Mouse (Mus musculus) stomach, embryonic 14.5 days (tissue): ENCODE measurements around the gene C8g. TPM values are rescaled to one million over a fixed set of nuclear protein-coding genes. Genes with fewer than 3 reads are reported as not detected.

ENCODE experiments used
- ATAC-seq: fragments of 200-750 bp; cut with Nextera tagmentation; 2 replicates; pipeline ENCODE4 v1.8.0; 2017; ENCODE audit warnings: low read depth, moderate TSS enrichment; ENCODE audit not compliant: insufficient number of reproducible peaks, insufficient read depth, low FRiP score
- H3K27ac ChIP-seq: fragments of 300-500 bp; sonication (generic); 2 replicates; pipeline ENCODE4 v1.5.1; 2014; ENCODE audit warnings: mild to moderate bottlenecking, low read length, moderate library complexity, mixed read lengths
- H3K27me3 ChIP-seq: fragments of 300-500 bp; sonication (generic); 2 replicates; pipeline ENCODE4 v1.6.1; 2014; ENCODE audit warnings: low read length, control low read depth, mixed read lengths; ENCODE audit not compliant: control insufficient read depth, insufficient read depth
- H3K36me3 ChIP-seq: fragments of 300-500 bp; sonication (generic); 2 replicates; pipeline ENCODE4 v1.6.1; 2014; ENCODE audit warnings: mild to moderate bottlenecking, control low read depth, low read length, moderate library complexity, mixed read lengths; ENCODE audit not compliant: control insufficient read depth, insufficient read depth
- H3K4me1 ChIP-seq: fragments of 300-500 bp; sonication (generic); 2 replicates; pipeline ENCODE4 v1.6.1; 2014; ENCODE audit warnings: low read length, control low read depth, mixed read lengths; ENCODE audit not compliant: control insufficient read depth, insufficient read depth
- H3K4me2 ChIP-seq: fragments of 300-500 bp; sonication (generic); replicated peaks from 2 replicates; pipeline ENCODE4 v1.6.1; 2014; ENCODE audit warnings: low read depth, low read length, control low read depth
- H3K4me3 ChIP-seq: fragments of 300-500 bp; sonication (generic); 2 replicates; pipeline ENCODE4 v1.5.1; 2014; ENCODE audit warnings: low read depth, low read length, control low read depth
- H3K9ac ChIP-seq: fragments of 300-500 bp; sonication (generic); replicated peaks from 2 replicates; pipeline ENCODE4 v1.6.1; 2014; ENCODE audit warnings: low read depth, mild to moderate bottlenecking, control low read depth, low read length, moderate library complexity, mixed read lengths
- H3K9me3 ChIP-seq: fragments of 300-500 bp; sonication (generic); 2 replicates; pipeline ENCODE4 v1.6.1; 2016; ENCODE audit warnings: low read depth, low read length, control low read depth; ENCODE audit not compliant: control insufficient read depth
- WGBS: fragments of 180-500 bp; shearing (Covaris S2); extraction: QIAGEN DNeasy Blood & Tissue Kit; methylation state at CpG from one replicate; pipeline ENCODE4 v1.1.7; 2014; 5-methylcytosine and 5-hydroxymethylcytosine counted together
- polyA plus RNA-seq: library from polyadenylated mRNA; unstranded; fragments of >200 nt; fragmentation: Nextera tagmentation; extraction: Ambion mirVana; gene quantifications from 2 replicates; pipeline ENCODE4 v1.2.1, GENCODE M21; 2014

Gene C8g
- polyA plus RNA-seq, 1 experiment from 2014 or later: 7.4 TPM

GRCm38 (mm10) chr2:25477967-25478675 is 23.4 kb downstream of the C8g start:
- Histone ChIP-seq H3K4me3 (no peak overlapping the region), H3K9me3 (no peaks in the 10 kb centered on the region), H3K27ac (no peak overlapping the region), H3K4me2 (no peak overlapping the region), H3K27me3 (no peaks in the 10 kb centered on the region), H3K36me3 (no peaks in the 10 kb centered on the region), H3K9ac (no peak overlapping the region), H3K4me1 (no peaks in the 10 kb centered on the region)
- WGBS: 88% methylated on average over 3 of the region's 3 CpGs
- ATAC-seq: no peak

- no peak for ATAC-seq
- Histone ChIP-seq H3K36me3 (no peaks in the 10 kb centered on the region), H3K4me3 (no peak overlapping the region), H3K27ac (no peak overlapping the region), H3K9me3 (no peaks in the 10 kb centered on the region), H3K9ac (no peak overlapping the region), H3K27me3 (no peaks in the 10 kb centered on the region), H3K4me1 (no peaks in the 10 kb centered on the region), H3K4me2 (no peak overlapping the region)
- whole genome bisulfite sequencing: 81% methylated on average over 8 of the region's 8 CpGs
Measured at GRCm38 (mm10) chr2:25477541-25477940, 24.0 kb downstream of the C8g start.

GRCm38 (mm10) chr2:25472550-25472949 is 29.0 kb downstream of the C8g start:
- 83% methylated on average over 2 of the region's 2 CpGs for WGBS
- Histone ChIP-seq H3K9me3 (no peaks in the 10 kb centered on the region), H3K27me3 (no peaks in the 10 kb centered on the region), H3K9ac (no peak overlapping the region), H3K27ac (no peak overlapping the region), H3K4me2 (no peak overlapping the region), H3K4me3 (no peak overlapping the region), H3K36me3 (no peaks in the 10 kb centered on the region), H3K4me1 (no peaks in the 10 kb centered on the region)
- ATAC-seq: no peak

GRCm38 (mm10) chr2:25469969-25470368 is 31.6 kb downstream of the C8g start, which contains the start of gene Ptgds:
Ptgds (minus strand) TSS chr2:25470046.
- Histone ChIP-seq H3K4me2 (no peak within 1 kb of the TSS), H3K4me1 (no peaks in the 10 kb centered on the region), H3K9ac (no peak within 1 kb of the TSS), H3K9me3 (no peaks in the 10 kb centered on the region), H3K27ac (no peak within 1 kb of the TSS), H3K4me3 (no peak within 1 kb of the TSS), H3K36me3 (no peaks in the 10 kb centered on the region), H3K27me3 (no peaks in the 10 kb centered on the region)
- WGBS: 45% methylated on average over 6 of the region's 6 CpGs
- ATAC-seq: no peak

- no peaks in the 10 kb centered on the region for H3K36me3 ChIP-seq
- H3K27ac ChIP-seq: no peak overlapping the region
- no peak overlapping the region for H3K4me3 ChIP-seq
- no peaks in the 10 kb centered on the region for H3K27me3 ChIP-seq
- H3K9me3 ChIP-seq: no peaks in the 10 kb centered on the region
- no peak overlapping the region for H3K4me2 ChIP-seq
- no peak for ATAC-seq
- no peaks in the 10 kb centered on the region for H3K4me1 ChIP-seq
- no peak overlapping the region for H3K9ac ChIP-seq
- WGBS: 61% methylated on average over 10 of the region's 10 CpGs
Measured at GRCm38 (mm10) chr2:25468962-25469915, 32.3 kb downstream of the C8g start.

- Histone ChIP-seq H3K9ac (no peak overlapping the region), H3K27ac (no peak overlapping the region), H3K4me2 (no peak overlapping the region), H3K36me3 (no peaks in the 10 kb centered on the region), H3K4me3 (no peak overlapping the region), H3K9me3 (no peaks in the 10 kb centered on the region), H3K4me1 (no peaks in the 10 kb centered on the region), H3K27me3 (no peaks in the 10 kb centered on the region)
- WGBS: 74% methylated on average over 14 of the region's 14 CpGs
- no peak for ATAC-seq
Measured at GRCm38 (mm10) chr2:25467606-25468303, 33.8 kb downstream of the C8g start.

GRCm38 (mm10) chr2:25465816-25466635 is 35.5 kb downstream of the C8g start:
- no peak overlapping the region for H3K9ac ChIP-seq

More at GRCm38 (mm10) chr2:25465816-25466635, 35.5 kb downstream of the C8g start:
- H3K27ac ChIP-seq: no peak overlapping the region
- H3K4me3 ChIP-seq: no peak overlapping the region
- WGBS: 50% methylated on average over 10 of the region's 10 CpGs
- H3K9me3 ChIP-seq: no peaks in the 10 kb centered on the region
- H3K36me3 ChIP-seq: no peaks in the 10 kb centered on the region
- H3K27me3 ChIP-seq: no peaks in the 10 kb centered on the region
- peaks cover 6% of the 10 kb centered on the region for H3K4me1 ChIP-seq
- no peak for ATAC-seq
- H3K4me2 ChIP-seq: no peak overlapping the region
